Mouse (Mus musculus): ENCODE results near the gene Irak1.

GRCm38 (mm10) chrX:73964363-73964762 lies 59.4 kb downstream of the Irak1 start:
- peak; percentile 48; the same call in 1 of the 2 replicates for TF ChIP-seq POLR2A (IDR thresholded peaks at IDR 0.05; ENCODE audit: borderline replicate concordance, control insufficient read depth, low read depth, low read length)
- TF ChIP-seq CTCF (IDR thresholded peaks at IDR 0.05; ENCODE audit: control insufficient read depth, insufficient read depth, low read length): no peak

All from bone marrow, adult 2 months (tissue).